Mouse (Mus musculus) intestine, embryonic 14.5 days (tissue): ENCODE measurements around the gene Pim2. TPM values are rescaled to one million over a fixed set of nuclear protein-coding genes. Genes with fewer than 3 reads are reported as not detected.

ENCODE experiments used
- ATAC-seq: fragments of 200-750 bp; cut with Nextera tagmentation; replicated peaks from 2 replicates; pipeline ENCODE4 v1.8.0; 2017; ENCODE audit warnings: low read depth, moderate number of reproducible peaks, moderate TSS enrichment, moderate library complexity; ENCODE audit not compliant: low FRiP score, low TSS enrichment
- DNase-seq: peaks from one replicate; pipeline ENCODE4 v3.0.0-alpha.2; 2018; ENCODE audit warnings: low spot score
- H3K27ac ChIP-seq: fragments of 300-500 bp; sonication (generic); 2 replicates; pipeline ENCODE4 v1.5.1; 2014; ENCODE audit warnings: low read depth, mild to moderate bottlenecking, control low read depth
- H3K27me3 ChIP-seq: fragments of 300-500 bp; sonication (generic); replicated peaks from 2 replicates; pipeline ENCODE4 v1.6.1; 2014; ENCODE audit warnings: low read length, control low read depth; ENCODE audit not compliant: control insufficient read depth, insufficient read depth
- H3K36me3 ChIP-seq: fragments of 300-500 bp; sonication (generic); 2 replicates; pipeline ENCODE4 v1.6.1; 2014; ENCODE audit warnings: low read length, control low read depth; ENCODE audit not compliant: control insufficient read depth, insufficient read depth
- H3K4me1 ChIP-seq: fragments of 300-500 bp; sonication (generic); replicated peaks from 2 replicates; pipeline ENCODE4 v1.6.1; 2014; ENCODE audit warnings: low read length, control low read depth, mixed read lengths; ENCODE audit not compliant: control insufficient read depth, insufficient read depth
- H3K4me2 ChIP-seq: fragments of 300-500 bp; sonication (generic); 2 replicates; pipeline ENCODE4 v1.6.1; 2014; ENCODE audit warnings: low read length
- H3K4me3 ChIP-seq: fragments of 300-500 bp; sonication (generic); 2 replicates; pipeline ENCODE4 v1.5.1; 2014; ENCODE audit warnings: low read depth, low read length, control low read depth, mixed read lengths
- H3K9ac ChIP-seq: fragments of 300-500 bp; sonication (generic); 2 replicates; pipeline ENCODE4 v1.6.1; 2014; ENCODE audit warnings: mild to moderate bottlenecking, low read length
- H3K9me3 ChIP-seq: fragments of 300-500 bp; sonication (generic); 2 replicates; pipeline ENCODE4 v1.6.1; 2016; ENCODE audit warnings: low read length, control low read depth; ENCODE audit not compliant: control insufficient read depth
- WGBS: fragments of 180-500 bp; shearing (Covaris S2); extraction: QIAGEN DNeasy Blood & Tissue Kit; methylation state at CpG from one replicate; pipeline ENCODE4 v1.1.7; 2014; 5-methylcytosine and 5-hydroxymethylcytosine counted together
- polyA plus RNA-seq: library from polyadenylated mRNA; unstranded; fragments of >200 nt; fragmentation: Nextera tagmentation; extraction: Ambion mirVana; gene quantifications from 2 replicates; pipeline ENCODE4 v1.2.1, GENCODE M21; 2014

Gene Pim2
- 5.8 and 7.5 TPM in 2 replicates for polyA plus RNA-seq

DNA sequence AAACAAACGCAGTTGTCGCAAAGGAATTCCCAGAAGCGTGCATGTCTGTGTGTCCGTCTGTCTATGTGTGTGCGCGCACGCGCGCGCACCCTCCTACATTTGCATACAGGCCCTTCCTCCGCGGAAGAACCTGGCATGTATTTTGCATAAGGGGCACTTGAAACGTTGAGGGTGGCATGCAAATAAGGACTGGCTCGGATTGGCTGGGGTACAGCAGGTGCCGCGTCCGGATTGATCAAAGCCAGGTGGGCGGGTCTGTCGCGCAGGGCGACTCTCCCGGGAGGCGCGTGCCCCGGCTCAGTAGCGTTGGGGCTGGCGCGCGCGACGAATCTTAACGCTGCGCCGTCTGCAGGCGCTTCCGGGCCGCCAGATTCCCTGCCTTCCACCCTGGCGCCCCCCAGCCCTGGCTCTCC, at the start of gene Pim2:
Pim2 (plus strand) TSS at position 256 of the 413 bp plus-strand sequence.
- Histone ChIP-seq H3K27ac (no peak within 1 kb of the TSS), H3K4me1 (no peaks in the 10 kb centered on the region; the same call in 1 of the 2 replicates), H3K4me2 (peak within 1 kb of the TSS; percentile 67), H3K4me3 (peak within 1 kb of the TSS; percentile 42), H3K9me3 (no peaks in the 10 kb centered on the region), H3K9ac (peak within 1 kb of the TSS; percentile 30), H3K27me3 (no peaks in the 10 kb centered on the region), H3K36me3 (peaks cover 12% of the 10 kb centered on the region; the same call in 1 of the 2 replicates)
- DNase-seq = peak; percentile 70
- WGBS = 11% methylated on average over 27 of the region's 38 CpGs
- ATAC-seq = peak; percentile 89

DNA sequence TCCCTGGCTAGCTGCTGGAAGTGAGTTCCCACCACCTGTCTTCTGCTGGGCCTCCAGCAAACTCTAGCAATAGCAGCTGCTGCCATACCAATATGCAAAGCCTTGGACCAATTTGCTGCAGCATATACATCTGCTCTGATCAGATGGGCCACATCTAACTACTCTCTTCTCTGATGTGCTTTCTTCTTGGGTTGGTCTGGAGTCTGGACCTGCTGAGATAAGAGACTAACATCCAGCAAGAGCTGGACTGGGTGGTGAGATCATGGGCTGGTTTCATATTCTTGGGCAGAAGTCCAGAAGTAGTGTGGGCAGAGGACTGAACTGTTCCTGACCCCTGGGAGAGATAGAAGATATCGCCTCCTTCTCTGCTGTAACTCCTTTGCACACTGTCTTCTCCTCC, 40.9 kb upstream of the Pim2 start:
- Histone ChIP-seq H3K27ac (no peak overlapping the region), H3K4me1 (no peaks in the 10 kb centered on the region), H3K36me3 (no peaks in the 10 kb centered on the region), H3K9ac (no peak overlapping the region), H3K4me2 (no peak overlapping the region), H3K4me3 (no peak overlapping the region), H3K9me3 (no peaks in the 10 kb centered on the region), H3K27me3 (no peaks in the 10 kb centered on the region)
- WGBS = 83% methylated on average over 1 of the region's 1 CpGs
- ATAC-seq (no peak), DNase-seq (no peak)

DNA sequence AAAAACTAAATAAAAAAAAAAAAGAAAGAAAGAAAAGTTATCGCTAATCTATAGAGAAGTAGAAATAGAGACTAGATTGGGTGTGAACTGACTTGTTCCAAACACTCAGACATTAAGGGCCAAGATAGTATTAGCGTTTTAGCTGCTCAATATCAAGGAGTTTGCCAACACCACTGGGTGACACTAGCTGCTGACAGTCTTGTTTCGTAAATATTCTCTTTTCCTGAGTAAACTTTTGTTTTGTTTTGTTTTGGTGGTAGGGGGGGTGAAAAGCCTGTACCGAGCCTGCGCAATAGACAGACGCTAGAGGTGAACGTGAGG, 37.3 kb upstream of the Pim2 start:
- DNase-seq (no peak), ATAC-seq (no peak)
- peak overlapping the region; percentile 63 for H3K4me3 ChIP-seq
- H3K36me3 ChIP-seq = no peaks in the 10 kb centered on the region
- WGBS = 15% methylated on average over 7 of the region's 7 CpGs
- no peaks in the 10 kb centered on the region for H3K27me3 ChIP-seq
- no peaks in the 10 kb centered on the region for H3K9me3 ChIP-seq
- no peak overlapping the region for H3K9ac ChIP-seq
- H3K4me1 ChIP-seq = no peaks in the 10 kb centered on the region
- H3K4me2 ChIP-seq = peak overlapping the region; percentile 52
- peak overlapping the region; percentile 88; the same call in 1 of the 2 replicates for H3K27ac ChIP-seq

DNA sequence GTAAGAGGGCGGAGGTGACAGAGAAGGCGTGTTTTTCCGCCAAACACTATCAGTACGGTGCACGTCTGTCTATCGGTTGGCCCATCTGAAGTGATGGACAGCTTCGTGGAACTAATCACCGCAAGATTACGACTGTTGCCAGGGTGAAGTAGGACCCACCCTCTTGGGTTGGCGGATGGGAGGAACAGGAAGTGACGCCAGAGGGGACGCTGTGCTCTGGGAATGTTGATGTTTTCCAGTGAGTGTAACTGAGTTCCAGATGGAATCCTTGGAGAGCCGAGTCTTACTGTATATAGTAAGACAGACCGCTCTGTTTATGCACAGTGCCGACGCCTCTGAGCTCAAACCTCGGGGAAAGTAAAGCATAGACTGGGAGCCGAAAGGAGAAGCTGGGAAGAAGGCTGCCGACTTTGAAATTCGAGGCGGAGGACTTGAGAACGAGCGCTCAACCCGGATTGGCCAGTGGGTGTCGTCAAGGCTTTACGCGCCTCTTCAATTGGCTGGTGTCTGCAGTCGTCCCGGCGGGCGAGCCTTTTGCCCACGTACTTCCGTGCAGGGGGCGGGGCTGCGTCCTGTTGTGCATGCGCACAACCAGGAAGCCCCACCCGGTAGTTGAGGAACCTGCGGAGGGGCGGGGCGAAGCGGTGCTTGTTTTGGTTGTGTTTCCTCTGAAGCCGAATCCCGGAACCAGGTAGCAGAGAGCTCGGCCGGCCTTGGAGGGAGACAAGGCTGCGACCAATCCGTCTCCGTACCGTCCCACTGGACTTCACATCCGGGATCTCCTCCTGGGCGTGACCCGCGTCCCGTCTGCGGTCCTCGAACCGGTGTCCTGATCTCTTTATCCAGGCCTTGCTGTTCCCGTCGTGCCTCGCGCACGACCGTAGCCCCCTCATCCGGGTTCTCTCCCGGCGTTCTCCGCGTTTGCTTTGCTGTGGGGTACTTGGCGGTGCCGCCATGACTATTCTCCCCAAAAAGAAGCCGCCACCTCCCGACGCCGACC, 36.6 kb upstream of the Pim2 start, which contains the start of gene Otud5:
Otud5 (plus strand) TSS at position 202 of the 1,000 bp plus-strand sequence.
- Histone ChIP-seq H3K4me1 (no peaks in the 10 kb centered on the region), H3K4me3 (peak within 1 kb of the TSS; percentile 63), H3K4me2 (peak within 1 kb of the TSS; percentile 65), H3K9me3 (no peaks in the 10 kb centered on the region), H3K27me3 (no peaks in the 10 kb centered on the region), H3K9ac (peak within 1 kb of the TSS; percentile 72), H3K36me3 (no peaks in the 10 kb centered on the region), H3K27ac (peak within 1 kb of the TSS; percentile 88)
- ATAC-seq (peak; percentile 98), DNase-seq (peak; percentile 90)
- WGBS = 12% methylated on average over 65 of the region's 74 CpGs

DNA sequence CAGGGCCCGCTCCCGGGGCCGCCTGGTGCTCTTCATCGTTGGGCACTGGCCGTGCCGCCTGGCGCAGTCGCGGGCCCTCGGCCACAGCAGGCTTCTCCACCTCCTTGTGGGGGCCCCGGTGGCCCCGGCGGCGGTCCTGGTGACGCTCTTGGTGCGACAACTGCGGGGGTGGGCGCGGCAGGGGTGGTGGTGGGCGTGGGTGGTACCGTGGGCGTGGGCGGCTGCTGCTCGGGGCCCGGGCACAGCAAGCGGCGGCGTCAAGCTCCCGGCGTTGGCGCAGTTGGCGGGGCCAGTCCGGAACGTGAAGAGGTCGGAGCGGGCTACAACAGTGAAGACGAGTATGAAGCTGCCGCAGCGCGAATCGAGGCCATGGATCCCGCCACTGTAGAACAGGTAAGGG, 35.7 kb upstream of the Pim2 start:
- DNase-seq = peak; percentile 57
- Histone ChIP-seq H3K4me1 (no peaks in the 10 kb centered on the region), H3K9ac (peak overlapping the region; percentile 72), H3K27ac (peak overlapping the region; percentile 88), H3K27me3 (no peaks in the 10 kb centered on the region), H3K4me3 (peak overlapping the region; percentile 63), H3K36me3 (no peaks in the 10 kb centered on the region), H3K4me2 (peak overlapping the region; percentile 65), H3K9me3 (no peaks in the 10 kb centered on the region)
- ATAC-seq = no peak
- WGBS = 18% methylated on average over 35 of the region's 42 CpGs

DNA sequence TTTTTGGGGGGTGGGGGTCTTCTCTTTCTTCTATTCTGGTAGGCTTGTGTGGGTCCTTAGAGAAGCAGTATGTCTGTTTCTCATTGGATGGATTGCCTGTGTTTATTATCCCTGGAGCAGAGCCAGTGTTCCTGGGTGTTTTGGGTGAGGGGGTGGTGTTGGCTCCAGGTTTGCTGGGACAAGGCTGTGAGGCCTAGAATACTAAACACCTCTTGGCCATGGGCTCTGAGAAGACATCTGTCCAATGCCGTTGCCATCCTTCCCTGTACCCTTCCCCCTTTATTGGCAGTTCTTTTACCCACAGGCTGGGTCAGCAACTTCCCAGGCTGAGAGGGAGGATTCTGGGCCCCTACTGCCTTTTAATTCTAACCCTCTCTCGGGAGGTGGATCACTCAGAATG, 30.2 kb upstream of the Pim2 start:
- 85% methylated on average over 2 of the region's 2 CpGs for WGBS
- 0 out of 2 replicates have a peak, but pooled peaks cover 10% of the 10 kb centered on the region for H3K36me3 ChIP-seq
- H3K9ac ChIP-seq = no peak overlapping the region
- H3K4me1 ChIP-seq = no peaks in the 10 kb centered on the region
- H3K4me3 ChIP-seq = no peak overlapping the region
- H3K9me3 ChIP-seq = no peaks in the 10 kb centered on the region
- no peak for DNase-seq
- no peaks in the 10 kb centered on the region for H3K27me3 ChIP-seq
- H3K27ac ChIP-seq = no peak overlapping the region
- no peak for ATAC-seq
- no peak overlapping the region for H3K4me2 ChIP-seq

DNA sequence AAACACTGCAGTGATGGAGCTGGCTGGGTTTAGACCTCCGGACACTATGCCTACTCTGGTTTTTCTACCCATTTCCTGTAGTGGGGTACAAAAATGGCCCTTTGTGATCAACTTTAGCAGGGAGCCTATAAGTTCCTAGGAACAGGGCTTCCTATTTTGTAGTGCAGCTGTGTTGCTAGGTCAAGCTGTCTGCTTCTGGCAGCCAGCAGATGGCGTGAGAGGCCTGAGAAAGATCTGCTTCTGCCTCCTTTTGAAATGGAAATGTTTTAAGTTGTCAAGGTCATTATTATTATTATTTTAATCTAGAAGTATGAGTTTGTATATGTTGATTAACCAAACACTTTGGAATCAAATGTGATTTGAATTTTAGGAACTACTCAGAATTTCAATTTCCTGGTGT, 23.5 kb upstream of the Pim2 start:
- ATAC-seq = no peak
- no peaks in the 10 kb centered on the region for H3K4me1 ChIP-seq
- WGBS = 59% methylated on average over 2 of the region's 2 CpGs
- no peaks in the 10 kb centered on the region for H3K9me3 ChIP-seq
- H3K4me2 ChIP-seq = no peak overlapping the region
- H3K27me3 ChIP-seq = no peaks in the 10 kb centered on the region
- no peak overlapping the region for H3K27ac ChIP-seq
- H3K9ac ChIP-seq = no peak overlapping the region
- DNase-seq = peak; percentile 50
- 0 out of 2 replicates have a peak, but pooled peaks cover 3% of the 10 kb centered on the region for H3K36me3 ChIP-seq
- no peak overlapping the region for H3K4me3 ChIP-seq

DNA sequence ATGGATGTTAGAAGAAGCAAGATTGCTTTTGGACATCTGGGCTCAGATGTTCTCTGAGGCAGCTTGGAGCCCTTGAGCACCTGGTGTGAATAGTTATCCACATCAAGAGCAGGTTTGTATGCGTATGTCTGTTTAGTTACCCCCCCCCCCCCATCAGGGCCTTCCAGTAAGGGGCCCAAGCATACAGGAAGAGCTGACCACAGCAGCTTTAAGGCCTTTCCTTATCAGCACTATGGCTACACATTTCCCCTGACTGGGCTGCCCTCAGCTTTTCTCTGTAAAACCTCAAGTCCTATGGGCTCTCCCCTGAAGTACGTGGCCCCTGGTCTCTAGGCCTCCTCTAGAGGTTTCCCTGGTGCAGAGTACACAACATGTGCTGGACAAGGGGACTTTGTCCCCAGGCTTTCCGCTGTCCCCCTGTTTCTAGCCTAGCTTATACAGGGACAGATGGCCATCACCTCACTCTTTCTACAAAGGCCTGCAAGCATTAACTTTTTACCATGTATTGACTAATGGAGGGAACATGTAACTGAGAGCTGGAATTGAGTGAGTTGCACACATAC, 18.8 kb upstream of the Pim2 start:
- Histone ChIP-seq H3K27me3 (no peaks in the 10 kb centered on the region), H3K27ac (no peak overlapping the region), H3K4me2 (no peak overlapping the region), H3K36me3 (0 out of 2 replicates have a peak, but pooled peaks cover 3% of the 10 kb centered on the region), H3K9me3 (no peaks in the 10 kb centered on the region), H3K9ac (no peak overlapping the region), H3K4me1 (no peaks in the 10 kb centered on the region), H3K4me3 (no peak overlapping the region)
- WGBS = 95% methylated on average over 3 of the region's 3 CpGs
- ATAC-seq (no peak), DNase-seq (no peak)
